Mouse (Mus musculus) midbrain, embryonic 13.5 days (tissue): ENCODE data around the gene Tmem120a. TPM values are rescaled to one million over a fixed set of nuclear protein-coding genes. Genes with fewer than 3 reads are reported as not detected.

ENCODE experiments used
- ATAC-seq: fragments of 200-750 bp; cut with Nextera tagmentation; 2 replicates; pipeline ENCODE4 v1.8.0; 2017; ENCODE audit warnings: mild to moderate bottlenecking, moderate TSS enrichment, moderate library complexity
- H3K27ac ChIP-seq: fragments of 300-500 bp; sonication (generic); 2 replicates; pipeline ENCODE4 v1.5.1; 2015; ENCODE audit warnings: inconsistent platforms, mild to moderate bottlenecking, moderate library complexity
- H3K27me3 ChIP-seq: fragments of 300-500 bp; sonication (generic); 2 replicates; pipeline ENCODE4 v1.6.1; 2015; ENCODE audit warnings: mild to moderate bottlenecking, inconsistent platforms
- H3K36me3 ChIP-seq: fragments of 300-500 bp; sonication (generic); 2 replicates; pipeline ENCODE4 v1.6.1; 2015; ENCODE audit warnings: mild to moderate bottlenecking, inconsistent platforms
- H3K4me1 ChIP-seq: fragments of 300-500 bp; sonication (generic); replicated peaks from 2 replicates; pipeline ENCODE4 v1.6.1; 2015; ENCODE audit warnings: inconsistent platforms
- H3K4me2 ChIP-seq: fragments of 300-500 bp; sonication (generic); replicated peaks from 2 replicates; pipeline ENCODE4 v1.6.1; 2015; ENCODE audit warnings: moderate library complexity, mild to moderate bottlenecking, inconsistent platforms
- H3K4me3 ChIP-seq: fragments of 300-500 bp; sonication (generic); replicated peaks from 2 replicates; pipeline ENCODE4 v1.5.1; 2015; ENCODE audit warnings: mild to moderate bottlenecking, inconsistent platforms
- H3K9ac ChIP-seq: fragments of 300-500 bp; sonication (generic); replicated peaks from 2 replicates; pipeline ENCODE4 v1.6.1; 2015; ENCODE audit warnings: mild to moderate bottlenecking, inconsistent platforms
- H3K9me3 ChIP-seq: fragments of 300-500 bp; sonication (generic); 2 replicates; pipeline ENCODE4 v1.6.1; 2016; ENCODE audit warnings: mild to moderate bottlenecking, inconsistent platforms
- WGBS: fragments of 180-500 bp; shearing (Covaris S2); methylation state at CpG from one replicate; pipeline ENCODE4 v1.1.7; 2015; 5-methylcytosine and 5-hydroxymethylcytosine counted together
- polyA plus RNA-seq: library from polyadenylated mRNA; unstranded; fragments of >200 nt; fragmentation: Nextera tagmentation; extraction: Ambion mirVana; gene quantifications from 2 replicates; pipeline ENCODE4 v1.2.1, GENCODE M21; 2015

The Tmem120a gene
- polyA plus RNA-seq: 70.1 and 72.7 TPM in 2 replicates

- ATAC-seq: peak; percentile 93
- H3K27ac ChIP-seq: no peak within 1 kb of the TSS
- peak within 1 kb of the TSS; percentile 91 for H3K4me2 ChIP-seq
- H3K27me3 ChIP-seq: peaks cover 6% of the 10 kb centered on the region; the same call in 1 of the 2 replicates
- H3K9me3 ChIP-seq: 0 out of 2 replicates have a peak, but pooled peaks cover 6% of the 10 kb centered on the region
- under 1% methylated on average over 60 of the region's 60 CpGs for WGBS
- peak within 1 kb of the TSS; percentile 66 for H3K4me3 ChIP-seq
- peaks cover 20% of the 10 kb centered on the region for H3K4me1 ChIP-seq
- H3K36me3 ChIP-seq: peaks cover 27% of the 10 kb centered on the region
- H3K9ac ChIP-seq: peak within 1 kb of the TSS; percentile 84
Measured at GRCm38 (mm10) chr5:135743741-135744609, at the start of gene Tmem120a. Tmem120a (minus strand) TSS chr5:135744448.

- Histone ChIP-seq H3K9me3 (no peaks in the 10 kb centered on the region), H3K4me1 (peaks cover 25% of the 10 kb centered on the region), H3K27me3 (no peaks in the 10 kb centered on the region), H3K4me2 (no peak overlapping the region), H3K9ac (no peak overlapping the region), H3K36me3 (peaks cover 68% of the 10 kb centered on the region), H3K27ac (no peak overlapping the region), H3K4me3 (no peak overlapping the region)
- WGBS: 90% methylated on average over 4 of the region's 4 CpGs
- no peak for ATAC-seq
Measured at GRCm38 (mm10) chr5:135782901-135783300, 38.7 kb upstream of the Tmem120a start.

GRCm38 (mm10) chr5:135780331-135780730 is 36.1 kb upstream of the Tmem120a start:
- peak overlapping the region; percentile 82; the same call in 1 of the 2 replicates for H3K4me2 ChIP-seq
- peak overlapping the region; percentile 95; the same call in 1 of the 2 replicates for H3K9ac ChIP-seq
- no peak for ATAC-seq

GRCm38 (mm10) chr5:135778471-135779445 is 34.5 kb upstream of the Tmem120a start, which contains the start of gene Mdh2:
Mdh2 (plus strand) TSS chr5:135778480.
- Histone ChIP-seq H3K9ac (peak within 1 kb of the TSS; percentile 95), H3K4me3 (peak within 1 kb of the TSS; percentile 84), H3K4me1 (peaks cover 31% of the 10 kb centered on the region), H3K27me3 (no peaks in the 10 kb centered on the region), H3K36me3 (peaks cover 27% of the 10 kb centered on the region), H3K27ac (peak within 1 kb of the TSS; percentile 91), H3K9me3 (no peaks in the 10 kb centered on the region), H3K4me2 (peak within 1 kb of the TSS; percentile 85)
- 2% methylated on average over 70 of the region's 70 CpGs for WGBS
- peak; percentile 99 for ATAC-seq

More at GRCm38 (mm10) chr5:135780331-135780730, 36.1 kb upstream of the Tmem120a start:
- H3K4me1 ChIP-seq: peaks cover 31% of the 10 kb centered on the region
- WGBS: 78% methylated on average over 8 of the region's 8 CpGs
- H3K4me3 ChIP-seq: no peak overlapping the region
- H3K27me3 ChIP-seq: no peaks in the 10 kb centered on the region
- H3K36me3 ChIP-seq: peaks cover 42% of the 10 kb centered on the region
- no peaks in the 10 kb centered on the region for H3K9me3 ChIP-seq
- H3K27ac ChIP-seq: no peak overlapping the region

- Histone ChIP-seq H3K4me3 (peak within 1 kb of the TSS; percentile 84), H3K27ac (peak within 1 kb of the TSS; percentile 91), H3K4me1 (peaks cover 31% of the 10 kb centered on the region), H3K4me2 (peak within 1 kb of the TSS; percentile 85), H3K36me3 (peaks cover 18% of the 10 kb centered on the region), H3K27me3 (no peaks in the 10 kb centered on the region), H3K9ac (peak within 1 kb of the TSS; percentile 95), H3K9me3 (no peaks in the 10 kb centered on the region)
- WGBS: 1% methylated on average over 44 of the region's 45 CpGs
- ATAC-seq: peak; percentile 95
Measured at GRCm38 (mm10) chr5:135777796-135778470, 33.7 kb upstream of the Tmem120a start, which contains the start of gene Styxl1. Styxl1 (minus strand) TSS chr5:135778385.

- 0 out of 2 replicates have a peak overlapping the region, but pooled peaks have one; percentile 34 for H3K9ac ChIP-seq
- H3K4me2 ChIP-seq: 0 out of 2 replicates have a peak overlapping the region, but pooled peaks have one; percentile 1
- H3K36me3 ChIP-seq: peaks cover 6% of the 10 kb centered on the region; the same call in 1 of the 2 replicates
- no peak overlapping the region for H3K4me3 ChIP-seq
- no peaks in the 10 kb centered on the region for H3K9me3 ChIP-seq
- WGBS: 76% methylated on average over 4 of the region's 4 CpGs
- H3K4me1 ChIP-seq: peaks cover 31% of the 10 kb centered on the region
- H3K27ac ChIP-seq: no peak overlapping the region
- H3K27me3 ChIP-seq: no peaks in the 10 kb centered on the region
- no peak for ATAC-seq
Measured at GRCm38 (mm10) chr5:135776546-135776945, 32.3 kb upstream of the Tmem120a start.

GRCm38 (mm10) chr5:135772519-135772918 is 28.3 kb upstream of the Tmem120a start:
- Histone ChIP-seq H3K9me3 (no peaks in the 10 kb centered on the region), H3K27me3 (no peaks in the 10 kb centered on the region), H3K27ac (no peak overlapping the region), H3K36me3 (no peaks in the 10 kb centered on the region), H3K4me1 (peaks cover 4% of the 10 kb centered on the region), H3K4me2 (no peak overlapping the region), H3K9ac (no peak overlapping the region), H3K4me3 (no peak overlapping the region)
- WGBS: 71% methylated on average over 3 of the region's 3 CpGs
- ATAC-seq: no peak

GRCm38 (mm10) chr5:135764971-135765370 is 20.7 kb upstream of the Tmem120a start:
- Histone ChIP-seq H3K27ac (no peak overlapping the region), H3K27me3 (0 out of 2 replicates have a peak, but pooled peaks cover 14% of the 10 kb centered on the region), H3K4me2 (no peak overlapping the region), H3K9me3 (no peaks in the 10 kb centered on the region), H3K36me3 (no peaks in the 10 kb centered on the region), H3K4me3 (no peak overlapping the region), H3K9ac (0 out of 2 replicates have a peak overlapping the region, but pooled peaks have one; percentile 0), H3K4me1 (no peaks in the 10 kb centered on the region)
- no peak for ATAC-seq
- 62% methylated on average over 3 of the region's 3 CpGs for WGBS

GRCm38 (mm10) chr5:135763526-135763925 is 19.3 kb upstream of the Tmem120a start:
- WGBS: 4% methylated on average over 7 of the region's 7 CpGs
- Histone ChIP-seq H3K4me2 (no peak overlapping the region), H3K27ac (no peak overlapping the region), H3K4me3 (no peak overlapping the region), H3K27me3 (0 out of 2 replicates have a peak, but pooled peaks cover 14% of the 10 kb centered on the region), H3K4me1 (no peaks in the 10 kb centered on the region), H3K36me3 (no peaks in the 10 kb centered on the region), H3K9ac (no peak overlapping the region), H3K9me3 (no peaks in the 10 kb centered on the region)
- ATAC-seq: peak; percentile 58; the same call in 1 of the 2 replicates

- no peak overlapping the region for H3K27ac ChIP-seq
- H3K9me3 ChIP-seq: no peaks in the 10 kb centered on the region
- no peak overlapping the region for H3K4me2 ChIP-seq
- WGBS: 83% methylated on average over 3 of the region's 3 CpGs
- H3K4me3 ChIP-seq: no peak overlapping the region
- no peaks in the 10 kb centered on the region for H3K36me3 ChIP-seq
- H3K4me1 ChIP-seq: no peaks in the 10 kb centered on the region
- 0 out of 2 replicates have a peak, but pooled peaks cover 14% of the 10 kb centered on the region for H3K27me3 ChIP-seq
- no peak overlapping the region for H3K9ac ChIP-seq
- no peak for ATAC-seq
Measured at GRCm38 (mm10) chr5:135761881-135762280, 17.6 kb upstream of the Tmem120a start.

GRCm38 (mm10) chr5:135751595-135751994 is 7.3 kb upstream of the Tmem120a start:
- Histone ChIP-seq H3K4me2 (no peak overlapping the region), H3K27ac (no peak overlapping the region), H3K4me3 (no peak overlapping the region), H3K9me3 (0 out of 2 replicates have a peak, but pooled peaks cover 6% of the 10 kb centered on the region), H3K36me3 (no peaks in the 10 kb centered on the region), H3K9ac (no peak overlapping the region), H3K27me3 (no peaks in the 10 kb centered on the region), H3K4me1 (no peaks in the 10 kb centered on the region)
- WGBS: 72% methylated on average over 2 of the region's 2 CpGs
- no peak for ATAC-seq
